Mouse (Mus musculus) ES-E14 (cell line): ENCODE data around the gene Pik3cg.

Experiments
- HCFC1 ChIP-seq: IDR thresholded peaks from 2 replicates; pipeline ENCODE4 v1.6.1; 2012; ENCODE audit warnings: low read length, inconsistent platforms, borderline replicate concordance; ENCODE audit not compliant: insufficient read depth
- ZC3H11A ChIP-seq: IDR thresholded peaks from 2 replicates; pipeline ENCODE4 v1.6.1; 2012; ENCODE audit warnings: low read depth, mild to moderate bottlenecking, inconsistent platforms, low read length, borderline replicate concordance

GRCm38 (mm10) chr12:32231398-32231797 is 22.9 kb upstream of the Pik3cg start:
- TF ChIP-seq ZC3H11A (no peak), HCFC1 (no peak)
